Mouse (Mus musculus) midbrain, postnatal 0 days (tissue): ENCODE measurements around the gene Arfip1. TPM values are rescaled to one million over a fixed set of nuclear protein-coding genes. Genes with fewer than 3 reads are reported as not detected.

Experiments
- ATAC-seq: fragments of 200-750 bp; cut with Nextera tagmentation; 2 replicates; pipeline ENCODE4 v1.8.0; 2017; ENCODE audit warnings: moderate number of reproducible peaks, mild to moderate bottlenecking, moderate TSS enrichment, moderate library complexity; ENCODE audit not compliant: low FRiP score
- DNase-seq: peaks from one replicate; pipeline ENCODE4 v3.0.0-alpha.2; 2015; ENCODE audit warnings: low spot score
- H3K27ac ChIP-seq: fragments of 300-500 bp; sonication (generic); 2 replicates; pipeline ENCODE4 v1.5.1; 2014; ENCODE audit warnings: low read depth, mild to moderate bottlenecking, low read length, mixed read lengths
- H3K27me3 ChIP-seq: fragments of 300-500 bp; sonication (generic); 2 replicates; pipeline ENCODE4 v1.6.1; 2014; ENCODE audit warnings: low read length, control low read depth, mixed read lengths; ENCODE audit not compliant: insufficient read depth
- H3K36me3 ChIP-seq: fragments of 300-500 bp; sonication (generic); 2 replicates; pipeline ENCODE4 v1.6.1; 2014; ENCODE audit warnings: low read length, control low read depth, mixed read lengths; ENCODE audit not compliant: insufficient read depth
- H3K4me1 ChIP-seq: fragments of 300-500 bp; sonication (generic); 2 replicates; pipeline ENCODE4 v1.6.1; 2014; ENCODE audit warnings: mild to moderate bottlenecking, control low read depth, antibody characterized with exemption, low read length, mixed read lengths; ENCODE audit not compliant: insufficient read depth
- H3K4me2 ChIP-seq: fragments of 300-500 bp; sonication (generic); 2 replicates; pipeline ENCODE4 v1.6.1; 2014; ENCODE audit warnings: low read depth, mild to moderate bottlenecking, low read length, mixed read lengths; ENCODE audit not compliant: poor library complexity, severe bottlenecking
- H3K4me3 ChIP-seq: fragments of 300-500 bp; sonication (generic); 2 replicates; pipeline ENCODE4 v1.5.1; 2014; ENCODE audit warnings: low read depth, mild to moderate bottlenecking, low read length, moderate library complexity
- H3K9ac ChIP-seq: fragments of 300-500 bp; sonication (generic); replicated peaks from 2 replicates; pipeline ENCODE4 v1.6.1; 2014; ENCODE audit warnings: mild to moderate bottlenecking, low read length, moderate library complexity, mixed read lengths; ENCODE audit not compliant: poor library complexity, severe bottlenecking
- H3K9me3 ChIP-seq: fragments of 300-500 bp; sonication (generic); 2 replicates; pipeline ENCODE4 v1.6.1; 2016; ENCODE audit warnings: low read length, control low read depth
- CTCF ChIP-seq: IDR thresholded peaks from 2 replicates; pipeline ENCODE4 v1.5.1; 2016; ENCODE audit warnings: antibody characterized with exemption, mild to moderate bottlenecking
- WGBS: fragments of 180-500 bp; shearing (Covaris S2); extraction: QIAGEN DNeasy Blood & Tissue Kit; methylation state at CpG from one replicate; pipeline ENCODE4 v1.1.7; 2014; 5-methylcytosine and 5-hydroxymethylcytosine counted together
- polyA plus RNA-seq: library from polyadenylated mRNA; unstranded; fragments of >200 nt; fragmentation: Nextera tagmentation; extraction: Ambion mirVana; gene quantifications from 2 replicates; pipeline ENCODE4 v1.2.1, GENCODE M21; 2015
- total RNA-seq: library from RNA; depleted of rRNA; stranded (reverse); fragments of >200 nt; gene quantifications from 2 replicates; pipeline ENCODE4 v1.2.3, GENCODE M21; 2014

Gene Arfip1
- total and polyA plus RNA-seq, 2 experiments from 2014 or later: 20.2 to 21.2 TPM

DNA sequence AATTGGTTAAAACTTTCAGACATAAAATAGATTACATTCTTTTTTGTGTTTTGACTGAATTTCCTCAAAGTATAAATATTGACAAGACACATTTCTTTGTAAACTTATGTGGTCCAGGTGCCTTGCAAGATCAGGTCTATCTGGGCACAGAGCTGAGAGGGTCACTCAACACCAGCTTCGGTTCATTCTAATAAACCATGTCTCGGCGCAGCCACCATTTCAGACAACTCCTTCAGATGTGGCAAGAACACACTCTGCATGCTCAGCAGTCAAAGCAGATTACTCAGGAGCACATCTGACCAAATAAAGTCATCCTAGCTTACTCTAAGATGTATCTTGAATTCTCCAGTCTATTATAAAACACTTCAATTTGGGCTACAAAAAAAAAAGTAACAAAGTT lies 66.3 kb downstream of the Arfip1 start:
- no peak for ATAC-seq
- Histone ChIP-seq H3K4me3 (no peak overlapping the region), H3K4me1 (no peaks in the 10 kb centered on the region), H3K27ac (no peak overlapping the region), H3K36me3 (no peaks in the 10 kb centered on the region), H3K9me3 (no peaks in the 10 kb centered on the region), H3K4me2 (no peak overlapping the region), H3K9ac (no peak overlapping the region), H3K27me3 (no peaks in the 10 kb centered on the region)
- DNase-seq: no peak
- 87% methylated on average over 3 of the region's 3 CpGs for WGBS
- no peak for TF ChIP-seq CTCF

DNA sequence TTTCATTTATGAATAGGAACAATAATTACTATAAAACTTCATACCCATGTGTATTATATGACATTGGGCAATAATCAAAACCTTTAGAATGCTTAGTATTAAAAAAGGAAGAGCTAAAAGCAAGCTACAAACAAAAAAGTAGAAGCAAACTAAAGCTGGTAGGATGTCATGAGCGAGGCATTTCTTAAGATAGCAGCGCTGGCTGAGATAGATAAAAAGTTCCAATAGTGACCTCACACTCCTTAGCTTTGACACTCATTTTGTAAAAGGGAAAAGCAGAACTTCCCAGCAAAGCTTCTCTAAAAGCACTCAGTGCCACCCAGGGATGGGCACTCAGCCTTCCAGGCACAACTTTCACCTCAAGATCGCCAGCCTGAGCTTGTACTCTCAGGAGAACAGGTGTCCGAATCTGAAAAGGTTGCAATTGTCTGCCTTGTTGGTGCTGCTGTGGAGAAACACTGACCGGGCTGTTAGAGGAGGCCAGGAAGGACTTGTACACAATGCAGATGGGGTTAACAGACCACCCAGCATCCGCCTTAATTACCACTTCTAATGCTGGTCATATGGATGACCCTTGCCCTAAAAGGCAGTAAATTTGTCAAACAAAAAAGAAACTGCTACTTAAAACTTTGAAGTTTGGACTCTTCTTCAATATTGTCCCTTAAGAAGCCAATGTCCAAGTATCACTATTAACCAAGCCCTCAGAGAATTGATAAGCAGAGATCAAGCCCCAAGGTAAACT lies 69.5 kb downstream of the Arfip1 start:
- H3K4me1 ChIP-seq: no peaks in the 10 kb centered on the region
- DNase-seq: no peak
- WGBS: 85% methylated on average over 6 of the region's 6 CpGs

DNA sequence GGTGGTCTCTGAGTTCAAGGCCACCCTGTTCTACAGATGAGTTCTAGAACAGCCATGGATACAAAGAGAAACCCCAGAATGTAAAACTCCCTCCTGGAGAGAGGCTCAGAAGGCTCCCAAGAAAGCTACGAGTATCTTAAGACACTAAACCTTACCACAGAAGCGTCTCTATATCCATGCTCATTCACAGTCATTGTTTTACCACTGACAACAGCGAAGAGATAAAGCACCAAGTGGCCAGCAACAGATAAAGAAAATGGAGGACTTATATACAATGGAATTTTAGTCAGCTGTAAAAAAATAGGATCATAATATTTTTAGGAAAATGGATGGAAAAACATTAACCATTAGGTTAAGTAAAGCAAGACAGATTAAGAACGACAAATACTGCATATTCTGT lies 77.2 kb downstream of the Arfip1 start:
- DNase-seq (no peak), ATAC-seq (no peak)
- Histone ChIP-seq H3K36me3 (no peaks in the 10 kb centered on the region), H3K4me1 (no peaks in the 10 kb centered on the region), H3K4me3 (no peak overlapping the region), H3K27ac (no peak overlapping the region), H3K9me3 (no peaks in the 10 kb centered on the region), H3K9ac (no peak overlapping the region), H3K27me3 (no peaks in the 10 kb centered on the region), H3K4me2 (no peak overlapping the region)
- 85% methylated on average over 4 of the region's 4 CpGs for WGBS
- no peak for TF ChIP-seq CTCF

More for the DNA sequence above, 69.5 kb downstream of the Arfip1 start:
- H3K27me3 ChIP-seq: no peaks in the 10 kb centered on the region
- ATAC-seq: no peak
- H3K9ac ChIP-seq: no peak overlapping the region
- no peak overlapping the region for H3K27ac ChIP-seq
- no peaks in the 10 kb centered on the region for H3K36me3 ChIP-seq
- H3K4me3 ChIP-seq: no peak overlapping the region
- no peak overlapping the region for H3K4me2 ChIP-seq
- H3K9me3 ChIP-seq: no peaks in the 10 kb centered on the region
- no peak for TF ChIP-seq CTCF

DNA sequence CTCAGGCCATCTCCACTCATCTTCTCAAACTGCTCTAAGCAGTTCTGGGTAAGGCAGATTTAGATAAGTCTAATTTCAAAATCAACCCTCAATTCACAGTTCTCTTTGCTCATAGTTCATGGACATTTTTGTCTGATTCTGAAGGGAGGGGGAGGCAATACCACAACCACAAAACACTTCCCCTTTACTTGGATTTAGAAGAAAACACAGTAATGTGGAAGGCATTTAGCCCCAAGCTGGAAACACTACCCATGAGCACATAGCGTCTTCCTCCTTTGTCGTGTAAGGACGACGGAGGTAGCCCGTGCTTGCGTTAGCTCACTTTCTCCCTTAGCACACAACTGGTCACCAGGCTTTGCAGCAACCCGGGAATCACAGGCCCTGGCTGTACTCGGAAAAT lies 78.1 kb downstream of the Arfip1 start:
- Histone ChIP-seq H3K36me3 (no peaks in the 10 kb centered on the region), H3K27me3 (no peaks in the 10 kb centered on the region), H3K9me3 (no peaks in the 10 kb centered on the region), H3K9ac (no peak overlapping the region), H3K4me1 (no peaks in the 10 kb centered on the region), H3K4me3 (no peak overlapping the region), H3K4me2 (no peak overlapping the region), H3K27ac (no peak overlapping the region)
- DNase-seq (no peak), ATAC-seq (no peak)
- whole genome bisulfite sequencing: 91% methylated on average over 8 of the region's 8 CpGs
- no peak for TF ChIP-seq CTCF

DNA sequence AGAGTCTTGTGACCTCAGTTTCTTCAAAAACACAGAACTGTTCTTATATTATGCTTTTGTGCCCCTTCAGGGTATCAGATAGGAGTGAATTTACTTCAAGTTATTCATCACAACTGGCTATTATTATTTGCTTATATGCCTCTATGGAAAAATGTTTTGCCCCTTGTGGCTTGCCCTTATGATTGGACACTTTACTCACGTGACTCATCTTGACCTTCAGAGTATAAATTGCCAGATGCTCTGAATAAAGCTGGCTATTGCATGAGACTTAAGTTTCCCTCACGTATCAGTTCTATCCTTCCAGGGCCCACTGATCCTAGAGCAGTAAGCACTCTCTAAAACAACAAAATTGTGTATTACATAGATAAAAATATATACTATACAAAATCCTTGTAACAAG lies 80.3 kb downstream of the Arfip1 start:
- ATAC-seq (no peak), DNase-seq (no peak)
- Histone ChIP-seq H3K27me3 (no peaks in the 10 kb centered on the region), H3K4me2 (no peak overlapping the region), H3K36me3 (no peaks in the 10 kb centered on the region), H3K4me3 (no peak overlapping the region), H3K9ac (no peak overlapping the region), H3K27ac (no peak overlapping the region), H3K9me3 (no peaks in the 10 kb centered on the region), H3K4me1 (no peaks in the 10 kb centered on the region)
- no peak for TF ChIP-seq CTCF
- 82% methylated on average over 2 of the region's 2 CpGs for WGBS

DNA sequence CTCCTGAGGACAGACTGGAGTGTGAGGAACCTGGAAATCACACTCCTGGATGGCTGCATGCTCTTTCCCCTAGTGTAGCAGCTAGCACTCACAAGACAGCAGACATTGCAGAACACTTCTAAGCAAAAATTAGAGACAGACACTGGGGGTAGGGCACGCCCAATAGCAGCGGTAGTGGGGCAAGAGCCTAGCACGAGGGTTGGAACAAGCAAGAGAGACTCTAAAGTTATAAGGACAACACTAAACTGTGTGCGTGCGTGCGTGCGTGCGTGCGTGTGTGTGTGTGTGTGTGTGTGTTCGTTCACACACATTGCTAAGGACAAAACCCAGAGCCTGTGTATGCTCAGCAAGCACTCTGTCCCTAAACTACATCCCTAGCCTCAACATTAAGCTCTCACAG lies 81.9 kb downstream of the Arfip1 start:
- H3K4me2 ChIP-seq: no peak overlapping the region
- H3K4me3 ChIP-seq: no peak overlapping the region
- H3K9ac ChIP-seq: no peak overlapping the region
- WGBS: 85% methylated on average over 10 of the region's 10 CpGs
- no peak for TF ChIP-seq CTCF
- H3K9me3 ChIP-seq: no peaks in the 10 kb centered on the region
- no peaks in the 10 kb centered on the region for H3K4me1 ChIP-seq
- H3K36me3 ChIP-seq: no peaks in the 10 kb centered on the region
- no peaks in the 10 kb centered on the region for H3K27me3 ChIP-seq
- ATAC-seq (no peak), DNase-seq (no peak)
- no peak overlapping the region for H3K27ac ChIP-seq
